Mouse (Mus musculus): ENCODE results near the gene Serpina3a. TPM values are rescaled to one million over a fixed set of nuclear protein-coding genes. Genes with fewer than 3 reads are reported as not detected.

Serpina3a gene
- total and polyA plus RNA-seq, 3 experiments, result not detected

- Histone ChIP-seq H3K79me2 (replicated peaks; ENCODE audit: control insufficient read depth, extremely low read depth, insufficient read depth, poor library complexity, severe bottlenecking) (no peaks in the 10 kb centered on the region), H3K4me1 (ENCODE audit: control insufficient read depth in 1 of 2, insufficient read depth in 2 of 2) (no peaks in the 10 kb centered on the region), H3K4me2 (ENCODE audit: insufficient read depth, low read depth, poor library complexity, severe bottlenecking) (no peak overlapping the region), H3K27ac (ENCODE audit: insufficient read depth, low read depth) (no peak overlapping the region), H3K9me3 (replicated peaks; ENCODE audit: low read length) (no peaks in the 10 kb centered on the region), H3K4me3 (replicated peaks in 1 of 3; ENCODE audit: low read depth in 2 of 3, low read length in 2 of 3, poor library complexity in 1 of 3) (no peak overlapping the region), H3K36me3 (replicated peaks in 1 of 2; ENCODE audit: control insufficient read depth in 1 of 2, insufficient read depth in 1 of 2, low read length in 1 of 2) (no peaks in the 10 kb centered on the region), H3K27me3 (replicated peaks) (peaks cover 38% of the 10 kb centered on the region), H3K9ac (ENCODE audit: insufficient read depth, low read depth) (no peak overlapping the region)
- DNase-seq (ENCODE audit: extremely low read depth), result no peak
- in situ Hi-C loops (cut with MboI; ENCODE audit: low pct_ligation_motif_present, low pct_unique_long_range_greater_than_20kb, low sequenced_read_pairs), result no loop called here
- dilution Hi-C loops (cut with MboI; ENCODE audit: extremely low pct_ligation_motif_present, extremely low pct_unique_long_range_greater_than_20kb, low sequenced_read_pairs), result no loop called here
- no peak for TF ChIP-seq SIN3A (IDR thresholded peaks at IDR 0.05; ENCODE audit: low read length)
- TF ChIP-seq BHLHE40 (IDR thresholded peaks at IDR 0.05; ENCODE audit: low read depth, low read length), result no peak
- no peak for TF ChIP-seq IRF4 (IDR thresholded peaks at IDR 0.05; ENCODE audit: low read depth, low read length)
- no peak for TF ChIP-seq TCF12 (IDR thresholded peaks at IDR 0.05; ENCODE audit: low read depth, low read length)
- TF ChIP-seq SMC3 (IDR thresholded peaks at IDR 0.05; ENCODE audit: low read depth, low read length), result no peak
- no peak for TF ChIP-seq E2F4 (IDR thresholded peaks at IDR 0.05; ENCODE audit: insufficient replicate concordance, low read depth, low read length)
- no peak for TF ChIP-seq USF1 (IDR thresholded peaks at IDR 0.05; ENCODE audit: low read depth, low read length)
- no peak for TF ChIP-seq NELFE (IDR thresholded peaks at IDR 0.05; ENCODE audit: low read depth, low read length)
- no peak for TF ChIP-seq CTCF (conservative IDR thresholded peaks at IDR 0.05 in 1 of 2, IDR thresholded peaks at IDR 0.05 in 1 of 2; ENCODE audit: low read depth in 2 of 2, low read length in 2 of 2)
- TF ChIP-seq ELF1 (IDR thresholded peaks at IDR 0.05; ENCODE audit: low read depth, low read length), result no peak
- no peak for TF ChIP-seq JUND (conservative IDR thresholded peaks at IDR 0.05; ENCODE audit: low read depth, low read length)
Measured at GRCm38 (mm10) chr12:104153041-104153645, 40.6 kb downstream of the Serpina3a start.

GRCm38 (mm10) chr12:104153656-104154055 lies 41.1 kb downstream of the Serpina3a start, which contains the start of gene Serpina3c:
Gene Serpina3c (minus strand): TSS chr12:104153870.
- no peak within 1 kb of the TSS for H3K27ac ChIP-seq (ENCODE audit: insufficient read depth, low read depth)
- no peaks in the 10 kb centered on the region for H3K4me1 ChIP-seq (ENCODE audit: control insufficient read depth in 1 of 2, insufficient read depth in 2 of 2)
- no peaks in the 10 kb centered on the region for H3K79me2 ChIP-seq (replicated peaks; ENCODE audit: control insufficient read depth, extremely low read depth, insufficient read depth, poor library complexity, severe bottlenecking)
- H3K27me3 ChIP-seq (replicated peaks), result peaks cover 38% of the 10 kb centered on the region
- H3K9ac ChIP-seq (ENCODE audit: insufficient read depth, low read depth), result no peak within 1 kb of the TSS
- no peaks in the 10 kb centered on the region for H3K36me3 ChIP-seq (replicated peaks in 1 of 2; ENCODE audit: control insufficient read depth in 1 of 2, insufficient read depth in 1 of 2, low read length in 1 of 2)
- dilution Hi-C loops (cut with MboI; ENCODE audit: extremely low pct_ligation_motif_present, extremely low pct_unique_long_range_greater_than_20kb, low sequenced_read_pairs) (no loop called here), in situ Hi-C loops (cut with MboI; ENCODE audit: low pct_ligation_motif_present, low pct_unique_long_range_greater_than_20kb, low sequenced_read_pairs) (no loop called here)
- no peak within 1 kb of the TSS for H3K4me2 ChIP-seq (ENCODE audit: insufficient read depth, low read depth, poor library complexity, severe bottlenecking)
- no peak for DNase-seq (ENCODE audit: extremely low read depth)
- no peak within 1 kb of the TSS for H3K4me3 ChIP-seq (replicated peaks in 1 of 3; ENCODE audit: low read depth in 2 of 3, low read length in 2 of 3, poor library complexity in 1 of 3)
- H3K9me3 ChIP-seq (replicated peaks; ENCODE audit: low read length), result no peaks in the 10 kb centered on the region
- TF ChIP-seq JUND (conservative IDR thresholded peaks at IDR 0.05; ENCODE audit: low read depth, low read length), result no peak
- no peak for TF ChIP-seq EP300 (IDR thresholded peaks at IDR 0.05; ENCODE audit: low read length)
- no peak for TF ChIP-seq RCOR1 (conservative IDR thresholded peaks at IDR 0.05; ENCODE audit: low read depth, low read length)
- no peak for TF ChIP-seq ELF1 (IDR thresholded peaks at IDR 0.05; ENCODE audit: low read depth, low read length)
- no peak for TF ChIP-seq IRF4 (IDR thresholded peaks at IDR 0.05; ENCODE audit: low read depth, low read length)
- TF ChIP-seq MAX (IDR thresholded peaks at IDR 0.05; ENCODE audit: low read length), result no peak
- TF ChIP-seq TBP (conservative IDR thresholded peaks at IDR 0.05; ENCODE audit: low read depth, low read length), result no peak
- TF ChIP-seq SMC3 (IDR thresholded peaks at IDR 0.05; ENCODE audit: low read depth, low read length), result no peak

Other genes starting within 250 kb of the Serpina3a start
- gene Serpina1a, start 249.2 kb upstream of the Serpina3a start, total RNA-seq (2012; rRNA removed), result not detected in 2 replicates
- gene Serpina1a, start 249.2 kb upstream of the Serpina3a start, total RNA-seq (2014; rRNA removed), result not detected in 2 replicates
- gene Serpina1a, start 249.2 kb upstream of the Serpina3a start, polyA plus RNA-seq (2012; ENCODE audit: insufficient read length, low read depth), result not detected in 2 replicates
- gene Serpina1c, start 207.8 kb upstream of the Serpina3a start, total RNA-seq (2012; rRNA removed), result not detected in 2 replicates
- not detected in 2 replicates for gene Serpina1c, start 207.8 kb upstream of the Serpina3a start, total RNA-seq (2014; rRNA removed)
- gene Serpina1c, start 207.8 kb upstream of the Serpina3a start, polyA plus RNA-seq (2012; ENCODE audit: insufficient read length, low read depth), result not detected in 2 replicates
- not detected in 2 replicates for gene Serpina1e, start 153.7 kb upstream of the Serpina3a start, total RNA-seq (2012; rRNA removed)
- gene Serpina1e, start 153.7 kb upstream of the Serpina3a start, total RNA-seq (2014; rRNA removed), result not detected in 2 replicates
- not detected in 2 replicates for gene Serpina1e, start 153.7 kb upstream of the Serpina3a start, polyA plus RNA-seq (2012; ENCODE audit: insufficient read length, low read depth)
- gene Serpina11, start 122.8 kb upstream of the Serpina3a start, total RNA-seq (2012; rRNA removed), result 0.34 TPM in 2 replicates
- gene Serpina11, start 122.8 kb upstream of the Serpina3a start, total RNA-seq (2014; rRNA removed), result 0.43 and 0.50 TPM in 2 replicates
- gene Serpina11, start 122.8 kb upstream of the Serpina3a start, polyA plus RNA-seq (2012; ENCODE audit: insufficient read length, low read depth), result 0.27 and 0.45 TPM in 2 replicates
- 0.08 and 0.13 TPM in 2 replicates for gene Serpina9, start 99.0 kb upstream of the Serpina3a start, total RNA-seq (2012; rRNA removed)
- 0.36 and 0.42 TPM in 2 replicates for gene Serpina9, start 99.0 kb upstream of the Serpina3a start, total RNA-seq (2014; rRNA removed)
- gene Serpina9, start 99.0 kb upstream of the Serpina3a start, polyA plus RNA-seq (2012; ENCODE audit: insufficient read length, low read depth), result 0.23 TPM in 1 of 2 replicates, not detected in the other
- not detected in 2 replicates for gene Serpina12, start 68.3 kb upstream of the Serpina3a start, total RNA-seq (2012; rRNA removed)
- not detected in 2 replicates for gene Serpina12, start 68.3 kb upstream of the Serpina3a start, total RNA-seq (2014; rRNA removed)
- 0.08 and 0.09 TPM in 2 replicates for gene Serpina12, start 68.3 kb upstream of the Serpina3a start, polyA plus RNA-seq (2012; ENCODE audit: insufficient read length, low read depth)
- not detected in 2 replicates for gene Serpina5, start 11.6 kb upstream of the Serpina3a start, total RNA-seq (2012; rRNA removed)
- gene Serpina5, start 11.6 kb upstream of the Serpina3a start, total RNA-seq (2014; rRNA removed), result not detected in 2 replicates
- gene Serpina5, start 11.6 kb upstream of the Serpina3a start, polyA plus RNA-seq (2012; ENCODE audit: insufficient read length, low read depth), result not detected in 2 replicates
- gene Serpina3b, start 15.3 kb downstream of the Serpina3a start, total RNA-seq (2012; rRNA removed), result not detected in 2 replicates
- not detected in 2 replicates for gene Serpina3b, start 15.3 kb downstream of the Serpina3a start, total RNA-seq (2014; rRNA removed)
- not detected in 2 replicates for gene Serpina3b, start 15.3 kb downstream of the Serpina3a start, polyA plus RNA-seq (2012; ENCODE audit: insufficient read length, low read depth)
- gene Serpina3c, start 41.1 kb downstream of the Serpina3a start, total RNA-seq (2012; rRNA removed), result not detected in 2 replicates
- not detected in 2 replicates for gene Serpina3c, start 41.1 kb downstream of the Serpina3a start, total RNA-seq (2014; rRNA removed)
- not detected in 2 replicates for gene Serpina3c, start 41.1 kb downstream of the Serpina3a start, polyA plus RNA-seq (2012; ENCODE audit: insufficient read length, low read depth)
- 0.08 TPM in 1 of 2 replicates, not detected in the other for gene Serpina3f, start 101.8 kb downstream of the Serpina3a start, total RNA-seq (2012; rRNA removed)
- 0.35 TPM in 1 of 2 replicates, not detected in the other for gene Serpina3f, start 101.8 kb downstream of the Serpina3a start, total RNA-seq (2014; rRNA removed)
- 0.22 and 0.51 TPM in 2 replicates for gene Serpina3f, start 101.8 kb downstream of the Serpina3a start, polyA plus RNA-seq (2012; ENCODE audit: insufficient read length, low read depth)
- gene Serpina3g, start 123.5 kb downstream of the Serpina3a start, total RNA-seq (2012; rRNA removed), result 0.88 and 1.4 TPM in 2 replicates
- gene Serpina3g, start 123.5 kb downstream of the Serpina3a start, total RNA-seq (2014; rRNA removed), result 12.9 and 13.9 TPM in 2 replicates
- gene Serpina3g, start 123.5 kb downstream of the Serpina3a start, polyA plus RNA-seq (2012; ENCODE audit: insufficient read length, low read depth), result 9.3 and 11.7 TPM in 2 replicates
- gene Serpina3i, start 150.4 kb downstream of the Serpina3a start, total RNA-seq (2012; rRNA removed), result not detected in 2 replicates
- gene Serpina3i, start 150.4 kb downstream of the Serpina3a start, total RNA-seq (2014; rRNA removed), result not detected in 2 replicates
- gene Serpina3i, start 150.4 kb downstream of the Serpina3a start, polyA plus RNA-seq (2012; ENCODE audit: insufficient read length, low read depth), result not detected in 2 replicates
- gene Serpina3j, start 201.8 kb downstream of the Serpina3a start, total RNA-seq (2012; rRNA removed), result not detected in 2 replicates
- gene Serpina3j, start 201.8 kb downstream of the Serpina3a start, total RNA-seq (2014; rRNA removed), result not detected in 2 replicates
- gene Serpina3j, start 201.8 kb downstream of the Serpina3a start, polyA plus RNA-seq (2012; ENCODE audit: insufficient read length, low read depth), result not detected in 2 replicates
- not detected in 2 replicates for gene Serpina3k, start 225.8 kb downstream of the Serpina3a start, total RNA-seq (2012; rRNA removed)
- gene Serpina3k, start 225.8 kb downstream of the Serpina3a start, total RNA-seq (2014; rRNA removed), result not detected in 2 replicates
- not detected in 2 replicates for gene Serpina3k, start 225.8 kb downstream of the Serpina3a start, polyA plus RNA-seq (2012; ENCODE audit: insufficient read length, low read depth)
- gene Serpina3m, start 225.8 kb downstream of the Serpina3a start, total RNA-seq (2012; rRNA removed), result not detected in 2 replicates
- gene Serpina3m, start 225.8 kb downstream of the Serpina3a start, total RNA-seq (2014; rRNA removed), result not detected in 2 replicates
- gene Serpina3m, start 225.8 kb downstream of the Serpina3a start, polyA plus RNA-seq (2012; ENCODE audit: insufficient read length, low read depth), result not detected in 2 replicates

Data from CH12.LX (cell line).